Mouse (Mus musculus): Measurements from ENCODE around the gene Pcnp. TPM values are rescaled to one million over a fixed set of nuclear protein-coding genes. Genes with fewer than 3 reads are reported as not detected.

Gene Pcnp
- polyA plus RNA-seq, 1 experiment, result 179 TPM

- TF ChIP-seq CTCF (IDR thresholded peaks at IDR 0.05; ENCODE audit: borderline replicate concordance, insufficient read depth, low read length) (no peak), POLR2A (IDR thresholded peaks at IDR 0.05; ENCODE audit: low read depth, low read length) (peak; percentile 87)
- peaks cover 3% of the 10 kb centered on the region; the same call in 1 of the 2 replicates for H3K4me1 ChIP-seq (ENCODE audit: control insufficient read depth, insufficient read depth, low read length)
- H3K4me3 ChIP-seq (ENCODE audit: insufficient read depth, low read length), result peak within 1 kb of the TSS; percentile 92
- H3K27ac ChIP-seq (ENCODE audit: insufficient read depth, low read length), result peak within 1 kb of the TSS; percentile 80
Measured at GRCm38 (mm10) chr16:56037138-56038010, 7.8 kb upstream of the Pcnp start, which contains the start of gene Trmt10c. Gene Trmt10c (minus strand): TSS chr16:56037819.

- H3K4me3 ChIP-seq (ENCODE audit: insufficient read depth, low read length), result peak overlapping the region; percentile 92
- peaks cover 3% of the 10 kb centered on the region; the same call in 1 of the 2 replicates for H3K4me1 ChIP-seq (ENCODE audit: control insufficient read depth, insufficient read depth, low read length)
- H3K27ac ChIP-seq (ENCODE audit: insufficient read depth, low read length), result no peak overlapping the region
- TF ChIP-seq CTCF (IDR thresholded peaks at IDR 0.05; ENCODE audit: borderline replicate concordance, insufficient read depth, low read length), result no peak
- no peak for TF ChIP-seq POLR2A (IDR thresholded peaks at IDR 0.05; ENCODE audit: low read depth, low read length)
Measured at GRCm38 (mm10) chr16:56036501-56036900, 7.0 kb upstream of the Pcnp start.

GRCm38 (mm10) chr16:56034566-56034965, 5.0 kb upstream of the Pcnp start:
- peaks cover 5% of the 10 kb centered on the region for H3K4me1 ChIP-seq (ENCODE audit: control insufficient read depth, insufficient read depth, low read length)

GRCm38 (mm10) chr16:56028722-56029551, 602 bp downstream of the Pcnp start:
- no peak for TF ChIP-seq CTCF (IDR thresholded peaks at IDR 0.05; ENCODE audit: borderline replicate concordance, insufficient read depth, low read length)
- TF ChIP-seq POLR2A (IDR thresholded peaks at IDR 0.05; ENCODE audit: low read depth, low read length), result no peak; the same call in 1 of the 2 replicates
- H3K27ac ChIP-seq (ENCODE audit: insufficient read depth, low read length), result peak overlapping the region; percentile 34
- peaks cover 5% of the 10 kb centered on the region for H3K4me1 ChIP-seq (ENCODE audit: control insufficient read depth, insufficient read depth, low read length)
- H3K4me3 ChIP-seq (ENCODE audit: insufficient read depth, low read length), result peak overlapping the region; percentile 95

More at GRCm38 (mm10) chr16:56034566-56034965, 5.0 kb upstream of the Pcnp start:
- TF ChIP-seq POLR2A (IDR thresholded peaks at IDR 0.05; ENCODE audit: low read depth, low read length), result no peak
- Histone ChIP-seq H3K27ac (ENCODE audit: insufficient read depth, low read length) (no peak overlapping the region), H3K4me3 (ENCODE audit: insufficient read depth, low read length) (no peak overlapping the region)

GRCm38 (mm10) chr16:56027854-56028629, 1.5 kb downstream of the Pcnp start:
- H3K27ac ChIP-seq (ENCODE audit: insufficient read depth, low read length), result no peak overlapping the region; the same call in 1 of the 2 replicates
- TF ChIP-seq CTCF (IDR thresholded peaks at IDR 0.05; ENCODE audit: borderline replicate concordance, insufficient read depth, low read length), result no peak
- no peak for TF ChIP-seq POLR2A (IDR thresholded peaks at IDR 0.05; ENCODE audit: low read depth, low read length)
- peaks cover 5% of the 10 kb centered on the region for H3K4me1 ChIP-seq (ENCODE audit: control insufficient read depth, insufficient read depth, low read length)
- peak overlapping the region; percentile 95 for H3K4me3 ChIP-seq (ENCODE audit: insufficient read depth, low read length)

GRCm38 (mm10) chr16:56019660-56020059, 9.9 kb downstream of the Pcnp start:
- H3K27ac ChIP-seq (ENCODE audit: insufficient read depth, low read length), result no peak overlapping the region
- no peak overlapping the region for H3K4me3 ChIP-seq (ENCODE audit: insufficient read depth, low read length)
- peaks cover 3% of the 10 kb centered on the region; the same call in 1 of the 2 replicates for H3K4me1 ChIP-seq (ENCODE audit: control insufficient read depth, insufficient read depth, low read length)
- TF ChIP-seq CTCF (IDR thresholded peaks at IDR 0.05; ENCODE audit: borderline replicate concordance, insufficient read depth, low read length), result no peak
- TF ChIP-seq POLR2A (IDR thresholded peaks at IDR 0.05; ENCODE audit: low read depth, low read length), result no peak

- Histone ChIP-seq H3K4me3 (ENCODE audit: insufficient read depth, low read length) (no peak overlapping the region), H3K4me1 (ENCODE audit: control insufficient read depth, insufficient read depth, low read length) (no peaks in the 10 kb centered on the region), H3K27ac (ENCODE audit: insufficient read depth, low read length) (no peak overlapping the region)
- TF ChIP-seq POLR2A (IDR thresholded peaks at IDR 0.05; ENCODE audit: low read depth, low read length) (no peak), CTCF (IDR thresholded peaks at IDR 0.05; ENCODE audit: borderline replicate concordance, insufficient read depth, low read length) (no peak)
Measured at GRCm38 (mm10) chr16:56014076-56014475, 15.5 kb downstream of the Pcnp start.

- Histone ChIP-seq H3K27ac (ENCODE audit: insufficient read depth, low read length) (no peak overlapping the region), H3K4me1 (ENCODE audit: control insufficient read depth, insufficient read depth, low read length) (no peaks in the 10 kb centered on the region), H3K4me3 (ENCODE audit: insufficient read depth, low read length) (no peak overlapping the region)
- TF ChIP-seq POLR2A (IDR thresholded peaks at IDR 0.05; ENCODE audit: low read depth, low read length) (no peak), CTCF (IDR thresholded peaks at IDR 0.05; ENCODE audit: borderline replicate concordance, insufficient read depth, low read length) (no peak)
Measured at GRCm38 (mm10) chr16:56012789-56013743, 16.5 kb downstream of the Pcnp start.

Data from embryonic fibroblast, embryonic 13.5 days (primary cell).